Mouse (Mus musculus): Measurements from ENCODE around the gene Tgm2.

DNA sequence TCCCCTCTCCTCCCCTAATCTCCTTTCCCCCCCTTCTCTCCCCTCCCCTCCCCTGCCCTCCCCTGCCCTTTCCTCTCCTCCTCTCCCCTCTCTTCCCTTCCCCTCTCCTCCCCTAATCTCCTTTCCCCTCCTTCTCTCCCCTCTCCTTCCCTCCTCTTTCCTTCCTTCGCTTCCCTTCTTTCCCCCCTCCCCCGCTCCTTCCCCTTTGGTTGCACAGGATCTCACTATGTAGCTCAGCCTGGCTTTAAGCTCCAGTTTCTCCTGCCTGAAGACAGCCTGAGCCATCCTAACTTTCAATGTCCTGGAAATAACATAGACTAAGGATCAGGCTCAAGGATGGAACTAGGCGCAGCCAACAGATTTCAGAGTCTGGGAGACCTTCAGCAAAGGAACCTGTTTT is 2.4 kb downstream of the Tgm2 start:
- no peak for TF ChIP-seq POLR2A (IDR thresholded peaks at IDR 0.05; ENCODE audit: borderline replicate concordance, extremely low read depth, low read depth, low read length)
- TF ChIP-seq CTCF (IDR thresholded peaks at IDR 0.05; ENCODE audit: insufficient read depth, low read length): no peak

Measured in lung, adult 2 months (tissue).